Mouse (Mus musculus) embryo, embryonic 11.5 days (tissue): Measurements from ENCODE around the gene Ildr2.

Experiments
- DNase-seq: peaks from one replicate; pipeline ENCODE4 v3.0.0-alpha.2; 2012; ENCODE audit warnings: low read depth, low spot score

Ildr2 gene

GRCm38 (mm10) chr1:166342060-166342459 lies 88.1 kb downstream of the Ildr2 start:
- DNase-seq: no peak

GRCm38 (mm10) chr1:166342539-166342938 lies 88.6 kb downstream of the Ildr2 start:
- no peak for DNase-seq

GRCm38 (mm10) chr1:166343586-166343985 lies 89.6 kb downstream of the Ildr2 start:
- no peak for DNase-seq

- no peak for DNase-seq
These were observed 90.5 kb downstream of the Ildr2 start for GRCm38 (mm10) chr1:166344300-166345077.

- no peak for DNase-seq
These were observed 91.7 kb downstream of the Ildr2 start for GRCm38 (mm10) chr1:166345602-166346001.

- no peak for DNase-seq
These were observed 93.0 kb downstream of the Ildr2 start for GRCm38 (mm10) chr1:166346906-166347305.

GRCm38 (mm10) chr1:166349341-166349740 lies 95.4 kb downstream of the Ildr2 start:
- peak; percentile 22 for DNase-seq

GRCm38 (mm10) chr1:166349751-166350150 lies 95.8 kb downstream of the Ildr2 start:
- DNase-seq: peak; percentile 46

- peak; percentile 60 for DNase-seq
These were observed 106.4 kb downstream of the Ildr2 start for GRCm38 (mm10) chr1:166360157-166360855.

- no peak for DNase-seq
These were observed 107.0 kb downstream of the Ildr2 start for GRCm38 (mm10) chr1:166360896-166361295.

- DNase-seq: no peak
These were observed 107.9 kb downstream of the Ildr2 start for GRCm38 (mm10) chr1:166361842-166362241.

GRCm38 (mm10) chr1:166362659-166363058 lies 108.7 kb downstream of the Ildr2 start:
- DNase-seq: no peak

GRCm38 (mm10) chr1:166363122-166363521 lies 109.2 kb downstream of the Ildr2 start:
- no peak for DNase-seq
